Mouse (Mus musculus): ENCODE data around the gene B3gnt4.

- TF ChIP-seq EP300 (IDR thresholded peaks at IDR 0.05; ENCODE audit: low read depth) (no peak), CTCF (IDR thresholded peaks at IDR 0.05; ENCODE audit: low read depth) (no peak)
Observed at GRCm38 (mm10) chr5:123473817-123474216, 36.4 kb upstream of the B3gnt4 start.
